Comparison of ENCODE assay signal across 9 mouse cellular contexts in the genomic region with DNA sequence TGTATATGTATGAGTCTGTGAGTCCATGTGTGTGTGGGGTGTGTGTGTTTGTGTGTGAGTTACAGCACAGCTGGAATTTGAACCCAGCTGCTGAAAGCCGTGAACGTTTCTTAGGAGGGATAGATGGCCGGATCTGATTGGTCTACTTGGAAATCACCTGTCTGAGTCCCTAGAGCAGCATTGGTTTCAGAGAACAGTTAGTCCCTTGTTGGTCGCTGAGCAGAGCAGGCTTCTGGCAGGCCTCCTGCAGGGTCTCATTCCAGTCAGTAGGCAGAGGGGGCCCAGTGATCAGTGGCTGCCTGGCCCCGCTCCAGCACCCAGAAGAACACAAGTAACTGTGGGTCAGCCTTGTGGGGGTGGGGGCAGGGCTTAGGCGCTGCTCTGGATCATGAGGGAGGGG. TPM values are rescaled to one million over a fixed set of nuclear protein-coding genes. Genes with fewer than 3 reads are reported as not detected.
DNase-seq lines count a peak whose midpoint lies in the region; ATAC-seq lines count a peak whose summit lies in the region.
"Had no signal": no experiment of that assay in that cellular context is flagged by ENCODE, and none has a peak within 500 bp of the region (broad histone marks: within the 10 kb centered on the region; RNA-seq: fewer than 3 reads in every experiment).

No protein-coding gene starts in this region.

- H3K4me2 ChIP-seq in lung, embryonic 15.5 days, result no peak overlapping the region
- H3K4me2 ChIP-seq in intestine, embryonic 14.5 days (ENCODE audit: low read length), result no peak overlapping the region
- H3K4me2 ChIP-seq in neural tube, embryonic 14.5 days (ENCODE audit: low read depth, low read length), result no peak overlapping the region

- H3K27me3 ChIP-seq in lung, embryonic 15.5 days, result no peaks in the 10 kb centered on the region
- H3K27me3 ChIP-seq in intestine, embryonic 14.5 days (replicated peaks; ENCODE audit: control insufficient read depth, insufficient read depth, low read length), result no peaks in the 10 kb centered on the region
- no peaks in the 10 kb centered on the region for H3K27me3 ChIP-seq in neural tube, embryonic 14.5 days (ENCODE audit: control insufficient read depth, insufficient read depth, low read length)

- 0 out of 2 replicates have a peak, but pooled peaks cover 5% of the 10 kb centered on the region for H3K36me3 ChIP-seq in lung, embryonic 15.5 days
- H3K36me3 ChIP-seq in intestine, embryonic 14.5 days (ENCODE audit: control insufficient read depth, insufficient read depth, low read length), result peaks cover 23% of the 10 kb centered on the region; the same call in 1 of the 2 replicates
- H3K36me3 ChIP-seq in neural tube, embryonic 14.5 days (ENCODE audit: control insufficient read depth, insufficient read depth, low read length), result no peaks in the 10 kb centered on the region

- no peak overlapping the region for H3K4me3 ChIP-seq in lung, embryonic 15.5 days
- H3K4me3 ChIP-seq in intestine, embryonic 14.5 days (ENCODE audit: low read depth, low read length), result no peak overlapping the region
- H3K4me3 ChIP-seq in neural tube, embryonic 14.5 days (ENCODE audit: low read depth, low read length), result no peak overlapping the region

- DNase-seq in cerebellum, postnatal 10 days, result peak; percentile 53 to 71
- DNase-seq in cerebellum, adult 18-20 months, result no peak
- no peak for DNase-seq in lung, postnatal 25 days (ENCODE audit: low spot score)
- DNase-seq in intestine, embryonic 14.5 days (ENCODE audit: low spot score), result no peak
- no peak for DNase-seq in adrenal gland, postnatal 25 days
- DNase-seq: gastrocnemius, postnatal 25 days had no signal

- peaks cover 56% of the 10 kb centered on the region for H3K4me1 ChIP-seq in lung, embryonic 15.5 days
- H3K4me1 ChIP-seq in intestine, embryonic 14.5 days (replicated peaks; ENCODE audit: control insufficient read depth, insufficient read depth, low read length), result peaks cover 20% of the 10 kb centered on the region
- peaks cover 12% of the 10 kb centered on the region; the same call in 1 of the 2 replicates for H3K4me1 ChIP-seq in neural tube, embryonic 14.5 days (ENCODE audit: control insufficient read depth, insufficient read depth, low read length)

- ATAC-seq in lung, embryonic 15.5 days (ENCODE audit: borderline replicate concordance, extremely low read depth, low FRiP score, low TSS enrichment), result peak; percentile 24; the same call in 1 of the 2 replicates
- peak; percentile 59; the same call in 1 of the 2 replicates for ATAC-seq in intestine, embryonic 14.5 days (replicated peaks; ENCODE audit: low FRiP score, low TSS enrichment, low read depth)
- peak; percentile 84; the same call in 1 of the 2 replicates for ATAC-seq in neural tube, embryonic 14.5 days (ENCODE audit: low read depth)
- no peak for ATAC-seq in granulocyte monocyte progenitor cell, adult 5-6 weeks (replicated peaks; ENCODE audit: poor library complexity, severe bottlenecking)

- H3K9me3 ChIP-seq in lung, embryonic 15.5 days, result no peaks in the 10 kb centered on the region
- no peaks in the 10 kb centered on the region for H3K9me3 ChIP-seq in intestine, embryonic 14.5 days (ENCODE audit: control insufficient read depth, low read length)
- H3K9me3 ChIP-seq in neural tube, embryonic 14.5 days (ENCODE audit: control insufficient read depth, low read length), result no peaks in the 10 kb centered on the region

- 28% methylated on average over 6 of the region's 6 CpGs for WGBS in lung, embryonic 15.5 days
- 42% methylated on average over 6 of the region's 6 CpGs for WGBS in intestine, embryonic 14.5 days
- 36% methylated on average over 6 of the region's 6 CpGs for WGBS in neural tube, embryonic 14.5 days

- peak overlapping the region; percentile 27 for H3K27ac ChIP-seq in lung, embryonic 15.5 days
- H3K27ac ChIP-seq in intestine, embryonic 14.5 days (ENCODE audit: low read depth), result peak overlapping the region; percentile 36; the same call in 1 of the 2 replicates
- H3K27ac ChIP-seq in neural tube, embryonic 14.5 days (ENCODE audit: low read depth, low read length), result peak overlapping the region; percentile 57; the same call in 1 of the 2 replicates

- H3K9ac ChIP-seq in lung, embryonic 15.5 days, result no peak overlapping the region
- H3K9ac ChIP-seq in intestine, embryonic 14.5 days (ENCODE audit: low read length), result no peak overlapping the region
- H3K9ac ChIP-seq in neural tube, embryonic 14.5 days (replicated peaks; ENCODE audit: low read depth, low read length), result 0 out of 2 replicates have a peak overlapping the region, but pooled peaks have one; percentile 12

RNA-seq across cellular contexts. Expression of gene Ppard, which starts 12.2 kb away (rescaled TPM):
- polyA plus RNA-seq in lung, embryonic 15.5 days (2015; fragmentation: Nextera tagmentation; extraction: Ambion mirVana), result 2.1 and 2.9 TPM in 2 replicates
- 2.1 and 2.5 TPM in 2 replicates for polyA plus RNA-seq in intestine, embryonic 14.5 days (2014; fragmentation: Nextera tagmentation; extraction: Ambion mirVana)
- 1.3 and 2.0 TPM in 2 replicates for polyA plus RNA-seq in neural tube, embryonic 14.5 days (2014; fragmentation: Nextera tagmentation; extraction: Ambion mirVana)
- total RNA-seq in adrenal gland, postnatal 25 days (2021), result 36.3 and 43.3 TPM in 2 replicates
- 8.4 and 8.8 TPM in 2 replicates for total RNA-seq in granulocyte monocyte progenitor cell, adult 5-6 weeks (2014; fragmentation: Nextera tagmentation)
- 0.34 and 5.6 TPM in 2 replicates for total RNA-seq in granulocyte monocyte progenitor cell, adult 5-6 weeks (2017)

RNA-seq across cellular contexts. Expression of gene Def6, which starts 37.1 kb away (rescaled TPM):
- 4.5 and 7.8 TPM in 2 replicates for polyA plus RNA-seq in lung, embryonic 15.5 days (2015; fragmentation: Nextera tagmentation; extraction: Ambion mirVana)
- polyA plus RNA-seq in intestine, embryonic 14.5 days (2014; fragmentation: Nextera tagmentation; extraction: Ambion mirVana), result 1.9 and 2.6 TPM in 2 replicates
- 4.0 and 5.0 TPM in 2 replicates for polyA plus RNA-seq in neural tube, embryonic 14.5 days (2014; fragmentation: Nextera tagmentation; extraction: Ambion mirVana)
- 1.8 and 3.1 TPM in 2 replicates for total RNA-seq in adrenal gland, postnatal 25 days (2021)
- total RNA-seq in granulocyte monocyte progenitor cell, adult 5-6 weeks (2014; fragmentation: Nextera tagmentation), result 57.9 and 67.3 TPM in 2 replicates
- total RNA-seq in granulocyte monocyte progenitor cell, adult 5-6 weeks (2017), result 108 and 142 TPM in 2 replicates

Comparison
In these comparisons a context has a peak if more than half of its experiments do, and no peak if none do; other contexts are left out.
1. DNase-seq: peak in cerebellum, postnatal 10 days (2 of 2); none in cerebellum, adult 18-20 months (0 of 2), lung, postnatal 25 days (single experiment), intestine, embryonic 14.5 days (single experiment) and adrenal gland, postnatal 25 days (single experiment).
2. Peak in every context shown above with its lines, with median percentiles within 50 percentile points of each other: H3K27ac ChIP-seq.